Mouse (Mus musculus) spleen, postnatal 36 days (tissue): ENCODE results near the gene Ptrh1.

Experiments
- DNase-seq, 2 experiments: peaks; one replicate each; pipeline ENCODE4 v3.0.0; 2022; ENCODE audit warnings: low spot score in 2 of 2, mixed read lengths in 1 of 2

Ptrh1 gene

DNA sequence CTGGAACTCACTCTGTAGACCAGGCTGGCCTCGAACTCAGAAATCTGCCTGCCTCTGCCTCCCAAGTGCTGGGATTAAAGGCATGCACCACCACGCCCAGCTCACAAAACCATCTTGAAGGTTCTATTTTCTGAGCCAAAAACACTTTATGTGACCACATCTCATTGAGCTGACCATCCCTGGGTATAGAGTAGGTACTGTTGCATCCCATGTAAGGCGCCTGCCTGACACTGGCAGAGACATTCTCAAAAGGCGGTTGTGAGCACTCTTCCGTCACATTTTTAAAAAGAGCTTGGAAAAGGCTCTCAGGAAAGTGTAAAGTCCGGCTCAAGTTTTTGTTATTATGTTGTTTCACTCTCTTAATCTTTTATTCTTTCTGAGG lies 18.9 kb upstream of the Ptrh1 start:
- DNase-seq, result no peak

GRCm38 (mm10) chr2:32757056-32757845 lies 18.3 kb upstream of the Ptrh1 start, which contains the start of gene Tor2a:
Gene Tor2a (plus strand): TSS chr2:32757234.
- DNase-seq, result peak; percentile 98

- no peak for DNase-seq
Measured at GRCm38 (mm10) chr2:32758503-32758902, 17.1 kb upstream of the Ptrh1 start.

DNA sequence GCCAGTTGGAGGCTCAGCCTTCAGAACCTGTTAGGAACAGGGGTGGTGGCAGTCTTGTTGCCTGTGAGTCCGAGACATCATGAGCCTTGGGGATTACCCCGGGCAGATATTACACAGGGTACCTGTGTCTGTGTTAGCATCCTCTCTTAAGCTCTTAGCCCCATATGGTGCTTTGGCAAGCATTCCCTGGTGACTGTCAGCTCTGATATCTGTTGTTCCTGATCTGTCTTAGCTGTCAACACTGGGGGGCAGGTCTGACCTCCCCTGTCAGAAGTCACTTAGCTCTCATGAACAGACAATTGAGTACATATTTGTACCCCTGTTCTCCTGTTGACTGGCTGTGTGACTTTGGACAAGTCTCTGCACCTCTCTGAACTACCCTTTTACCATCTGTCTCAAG lies 16.6 kb upstream of the Ptrh1 start:
- DNase-seq, result no peak

GRCm38 (mm10) chr2:32761361-32761760 lies 14.2 kb upstream of the Ptrh1 start:
- DNase-seq, result no peak

- no peak for DNase-seq
Measured at GRCm38 (mm10) chr2:32761859-32762258, 13.7 kb upstream of the Ptrh1 start.

DNA sequence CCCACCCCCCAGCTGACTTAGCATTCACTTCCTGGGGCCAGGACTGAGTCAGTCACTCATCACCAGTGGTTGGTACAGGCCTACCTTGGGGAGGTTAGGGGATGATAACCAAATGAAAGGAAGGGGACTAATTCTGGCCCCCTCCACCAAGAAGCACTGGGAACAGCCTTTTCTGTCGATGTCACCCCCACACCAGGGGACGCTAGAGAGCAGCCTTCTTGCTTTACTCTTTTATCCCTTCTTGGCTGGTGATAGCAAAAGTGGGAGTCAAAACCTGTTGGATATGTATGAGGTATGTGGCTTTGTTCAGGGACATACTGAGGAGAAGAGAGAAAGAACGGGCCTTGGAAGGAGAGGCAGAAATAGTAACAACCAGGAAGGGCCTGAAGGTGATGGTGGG lies 12.2 kb upstream of the Ptrh1 start:
- DNase-seq, result no peak

GRCm38 (mm10) chr2:32767241-32767640 lies 8.3 kb upstream of the Ptrh1 start:
- no peak for DNase-seq

DNA sequence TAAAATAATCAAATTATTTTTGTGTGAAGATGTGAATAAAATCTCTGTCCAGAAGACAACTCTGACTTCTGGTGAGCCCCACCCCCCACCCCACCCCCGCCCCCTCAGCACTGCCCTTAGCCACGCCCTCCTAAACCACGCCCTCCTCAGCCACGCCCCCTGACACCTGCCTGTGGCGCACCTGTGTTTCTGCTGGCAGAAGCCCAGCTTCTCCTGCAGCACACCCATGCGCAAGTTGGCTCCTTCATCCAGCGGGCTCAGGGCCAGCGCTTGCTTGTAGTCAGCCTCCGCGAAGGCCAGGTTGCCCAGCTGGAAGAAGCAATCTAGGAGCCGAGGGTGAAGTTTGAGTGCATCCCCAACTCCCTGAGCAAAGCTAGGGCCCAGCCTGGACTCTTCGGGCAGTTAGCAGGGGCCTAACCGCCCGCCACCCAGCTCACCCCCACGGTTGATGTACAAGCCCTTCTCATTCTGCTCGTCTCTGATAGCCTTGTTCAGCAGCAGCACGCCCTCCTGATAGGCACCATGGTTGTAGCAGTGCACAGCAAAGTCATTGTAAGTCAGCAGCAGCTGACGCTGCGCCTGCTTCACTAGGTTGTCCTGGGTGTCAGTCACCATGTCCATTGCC lies 6.8 kb upstream of the Ptrh1 start:
- DNase-seq, result no peak

DNA sequence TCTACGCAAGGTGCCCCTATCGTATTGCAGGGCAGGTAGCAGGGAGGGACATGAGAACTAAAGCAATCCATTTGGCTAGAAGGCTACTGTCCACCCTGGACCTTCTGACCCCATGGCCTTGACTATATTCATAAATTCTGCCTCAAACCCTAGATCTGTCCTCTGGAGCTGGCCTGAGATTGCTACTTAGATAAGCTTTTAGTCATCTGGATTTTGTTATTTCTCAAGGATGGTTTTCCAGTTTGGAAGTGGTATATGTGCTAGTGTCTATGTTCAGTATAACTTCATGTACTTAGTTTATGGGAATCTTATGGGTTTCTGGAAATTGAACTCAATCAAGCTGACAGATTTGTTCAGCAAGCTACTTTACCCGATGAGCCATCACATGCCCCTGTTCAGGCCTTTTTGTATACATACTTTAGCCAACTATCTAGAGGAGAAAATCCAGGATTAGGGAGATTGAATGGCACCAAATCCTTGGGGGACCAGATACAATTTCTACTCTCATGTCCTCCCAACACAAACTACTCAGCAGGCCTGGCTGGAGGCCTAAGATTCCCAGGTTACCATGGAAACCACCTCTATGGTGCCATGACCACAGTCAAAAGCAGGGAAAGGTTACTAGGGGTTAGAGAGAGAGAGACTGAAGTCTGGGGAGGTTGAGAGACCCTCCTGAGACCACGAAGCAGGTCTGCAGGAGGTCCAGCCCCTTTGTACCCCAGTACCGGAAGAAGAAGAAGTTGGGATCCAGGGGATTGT lies 6.1 kb upstream of the Ptrh1 start:
- DNase-seq, result no peak

GRCm38 (mm10) chr2:32771886-32772285 lies 3.7 kb upstream of the Ptrh1 start:
- DNase-seq, result no peak

- no peak for DNase-seq
Measured at GRCm38 (mm10) chr2:32772626-32773279, 2.8 kb upstream of the Ptrh1 start.

DNA sequence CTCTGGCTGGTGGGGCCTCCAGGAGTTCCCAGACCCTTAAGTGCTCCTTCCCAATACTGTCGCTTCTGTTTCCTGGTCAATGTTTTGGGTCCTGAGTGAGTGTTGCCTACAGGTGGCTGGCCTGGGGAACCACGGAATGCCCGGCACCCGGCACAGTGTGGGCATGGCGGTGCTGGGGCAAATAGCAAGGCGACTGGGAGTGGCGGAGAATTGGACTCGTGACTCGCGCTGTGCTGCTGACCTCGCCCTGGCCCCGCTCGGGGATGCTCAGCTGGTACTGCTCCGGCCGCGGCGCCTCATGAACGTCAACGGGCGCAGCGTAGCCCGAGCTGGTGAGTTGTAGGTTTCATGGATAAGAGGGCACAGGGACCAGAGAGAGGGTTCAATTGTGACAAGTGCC lies 606 bp downstream of the Ptrh1 start:
- no peak for DNase-seq

DNA sequence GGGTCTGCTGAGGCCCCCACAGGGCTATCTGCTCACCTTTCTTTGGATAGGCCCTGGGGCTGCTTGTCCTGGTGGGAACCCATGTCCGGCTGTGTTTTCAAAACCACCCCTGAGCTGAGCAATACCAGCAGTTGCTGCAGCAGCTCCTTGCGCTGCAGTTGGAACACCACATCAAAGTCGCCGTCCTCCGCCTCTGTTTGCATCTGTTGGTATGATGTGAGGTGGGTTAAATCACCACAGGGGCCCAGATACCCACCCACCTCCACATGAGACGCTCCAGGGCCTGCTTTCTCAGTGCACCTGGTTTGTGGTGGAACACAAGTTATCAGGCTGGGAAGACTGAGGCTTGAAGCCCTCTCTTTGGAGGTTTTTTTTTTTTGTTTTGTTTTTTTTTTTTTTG lies 2.5 kb downstream of the Ptrh1 start:
- DNase-seq, result no peak

DNA sequence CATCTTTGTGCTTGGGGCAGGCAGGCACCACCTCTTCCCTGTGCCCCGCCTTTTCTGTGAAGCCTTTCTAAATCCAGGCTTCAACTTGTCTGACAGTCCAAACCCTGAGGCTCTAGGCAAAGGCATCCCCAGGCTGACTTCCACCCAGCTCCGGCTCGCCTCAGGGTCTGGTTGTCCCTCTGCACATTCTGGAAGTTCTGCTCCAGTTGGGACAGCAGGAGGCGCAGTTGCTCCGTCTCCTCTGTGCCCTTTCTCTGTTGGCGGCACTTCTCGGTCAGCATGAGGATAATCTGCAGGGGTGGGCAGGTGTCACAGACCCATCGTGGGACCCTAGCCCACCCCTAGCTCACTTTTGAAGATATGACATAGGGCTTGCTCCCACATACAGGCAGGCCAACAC lies 3.5 kb downstream of the Ptrh1 start:
- DNase-seq, result peak; percentile 38 to 41

- DNase-seq, result no peak
Measured at GRCm38 (mm10) chr2:32779714-32780113, 4.1 kb downstream of the Ptrh1 start.

DNA sequence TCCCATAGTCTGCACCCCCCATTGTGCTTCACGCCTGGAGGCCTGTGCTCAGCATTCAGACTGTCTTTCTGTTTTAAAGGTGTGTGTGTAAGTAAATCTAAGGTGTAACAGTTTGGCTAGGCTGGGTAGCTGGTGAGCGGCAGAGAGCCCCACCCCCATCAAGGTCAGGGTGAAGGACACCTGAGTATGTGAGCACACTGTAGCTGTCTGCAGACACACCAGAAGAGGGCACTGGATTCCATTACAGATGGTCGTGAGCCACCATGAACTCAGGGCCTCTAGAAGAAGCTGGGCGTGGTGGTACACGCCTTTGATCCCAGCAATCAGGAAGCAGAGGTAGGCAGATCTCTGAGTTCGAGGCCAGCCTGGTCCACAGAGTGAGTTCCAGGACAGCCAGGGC lies 6.1 kb downstream of the Ptrh1 start:
- no peak for DNase-seq

DNA sequence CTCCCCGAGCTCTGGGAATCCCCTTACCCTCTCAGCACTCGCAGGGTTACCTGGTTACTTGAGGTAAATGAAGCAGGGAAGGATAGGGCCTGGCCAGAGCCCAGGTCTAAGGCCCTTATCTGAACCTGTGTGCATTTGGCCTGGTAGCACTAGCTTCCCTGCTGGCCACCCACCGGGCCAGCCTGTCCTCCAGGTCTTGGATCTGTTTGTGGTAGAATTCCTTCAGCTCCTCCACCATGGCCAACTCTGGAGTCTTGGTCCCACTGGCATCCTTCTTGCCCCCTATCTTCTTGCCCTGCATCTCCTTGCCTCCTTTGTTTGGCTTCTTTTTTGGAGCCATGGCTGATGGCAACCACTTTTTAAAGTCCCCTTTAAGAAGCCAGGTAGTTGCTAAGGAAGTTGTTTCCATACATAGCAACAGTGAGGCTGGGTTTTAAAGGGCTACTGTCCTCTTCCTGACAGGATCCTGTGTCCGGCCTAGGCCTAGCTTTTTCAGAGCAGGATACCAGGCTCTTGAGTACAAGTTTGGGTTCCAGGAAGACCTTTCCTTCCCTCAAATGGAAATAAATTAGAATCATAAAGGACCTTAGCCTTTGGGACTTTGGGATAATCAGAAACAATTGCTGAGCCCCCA lies 8.6 kb downstream of the Ptrh1 start, which contains the start of gene Cfap157:
Gene Cfap157 (minus strand): TSS at position 381 of the 634 bp plus-strand sequence.
- no peak for DNase-seq

GRCm38 (mm10) chr2:32787176-32787575 lies 11.6 kb downstream of the Ptrh1 start:
- DNase-seq, result no peak

- DNase-seq, result no peak
Measured at GRCm38 (mm10) chr2:32788581-32788980, 13.0 kb downstream of the Ptrh1 start.

DNA sequence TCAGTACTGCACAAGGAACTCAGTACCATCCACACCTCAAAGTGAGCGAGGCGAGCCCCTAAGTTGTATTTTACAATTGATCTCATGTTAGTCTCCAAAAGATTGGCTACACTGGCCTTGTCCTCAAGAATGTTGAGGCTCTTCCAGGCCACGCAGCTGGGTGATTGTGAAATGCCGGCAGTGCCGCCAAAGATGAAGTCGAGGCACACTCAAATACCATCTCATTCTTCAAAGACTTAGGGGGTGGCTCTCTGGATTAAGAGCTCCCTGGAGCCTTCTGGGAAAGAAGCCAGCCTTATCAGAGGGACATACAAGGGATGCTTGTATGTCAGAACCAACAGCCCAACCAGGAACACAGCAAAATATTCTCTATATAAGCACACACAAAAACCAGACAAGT lies 15.7 kb downstream of the Ptrh1 start:
- DNase-seq, result no peak
